Mouse (Mus musculus) kidney, adult 18-20 months (tissue): Measurements from ENCODE around the gene Tmem234.
A peak's percentile ranks its signal among the peaks of the same experiment; 100 is the strongest.

Source experiments
- DNase-seq: peaks from one replicate; pipeline ENCODE4 v3.0.0; 2021

The Tmem234 gene

DNA sequence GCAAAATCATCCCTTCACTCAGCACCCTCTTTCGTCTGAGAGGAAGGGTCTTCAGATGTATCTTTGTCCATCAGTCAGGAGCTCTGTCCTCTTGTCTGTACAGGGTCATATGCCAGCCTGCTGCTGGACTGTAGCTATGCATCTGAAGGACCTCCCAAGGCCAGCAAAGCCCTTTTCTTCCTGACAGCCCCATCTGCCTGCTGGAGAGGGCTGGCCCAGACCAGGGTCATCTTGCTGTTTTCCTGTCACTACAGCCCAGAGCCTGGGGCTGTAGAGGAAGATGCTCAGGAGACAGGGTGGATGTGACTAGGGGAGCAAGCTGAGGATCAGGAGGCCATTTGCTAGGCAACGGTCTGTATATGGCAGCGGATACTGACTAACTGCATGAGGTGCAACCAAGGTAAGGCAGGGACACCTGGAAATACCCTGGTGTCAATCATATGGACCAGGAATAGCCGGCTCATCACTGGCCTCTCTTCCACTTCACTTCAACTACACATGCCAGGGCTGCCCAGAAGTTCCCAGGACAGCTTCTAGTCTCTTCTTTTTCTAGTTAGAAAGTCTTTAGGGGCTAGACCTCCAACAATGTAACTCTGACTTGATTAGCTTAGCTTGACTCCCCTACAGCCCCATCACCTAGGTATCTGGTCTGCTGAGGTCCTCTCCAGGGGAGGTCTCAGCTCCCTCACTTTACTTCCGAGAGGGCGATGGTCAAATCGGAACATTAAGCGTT lies 22.5 kb downstream of the Tmem234 start:
- DNase-seq, result no peak

DNA sequence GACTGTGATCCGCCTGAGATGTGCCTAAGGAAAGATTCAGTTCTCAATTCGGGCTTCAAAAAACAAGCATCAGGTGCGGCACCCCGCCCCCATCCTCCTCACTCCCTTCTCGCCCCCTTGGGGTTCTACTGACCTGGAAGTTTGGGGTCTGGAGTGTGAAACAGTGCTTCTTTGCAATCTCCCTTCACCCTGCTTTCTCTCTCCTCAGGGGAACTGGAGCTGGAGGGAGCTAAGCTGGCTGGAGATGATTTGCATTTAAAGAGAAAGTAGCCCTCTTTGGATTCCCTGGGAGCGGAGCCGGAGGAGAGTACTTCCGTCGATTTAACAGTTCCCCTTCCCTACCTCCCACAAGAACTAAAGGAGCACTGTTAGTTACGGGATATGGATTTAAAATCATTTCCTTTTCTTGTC lies 23.2 kb downstream of the Tmem234 start, which contains the start of gene Ccdc28b:
Gene Ccdc28b (minus strand): TSS at position 267 of the 411 bp plus-strand sequence.
- peak; percentile 67 for DNase-seq

DNA sequence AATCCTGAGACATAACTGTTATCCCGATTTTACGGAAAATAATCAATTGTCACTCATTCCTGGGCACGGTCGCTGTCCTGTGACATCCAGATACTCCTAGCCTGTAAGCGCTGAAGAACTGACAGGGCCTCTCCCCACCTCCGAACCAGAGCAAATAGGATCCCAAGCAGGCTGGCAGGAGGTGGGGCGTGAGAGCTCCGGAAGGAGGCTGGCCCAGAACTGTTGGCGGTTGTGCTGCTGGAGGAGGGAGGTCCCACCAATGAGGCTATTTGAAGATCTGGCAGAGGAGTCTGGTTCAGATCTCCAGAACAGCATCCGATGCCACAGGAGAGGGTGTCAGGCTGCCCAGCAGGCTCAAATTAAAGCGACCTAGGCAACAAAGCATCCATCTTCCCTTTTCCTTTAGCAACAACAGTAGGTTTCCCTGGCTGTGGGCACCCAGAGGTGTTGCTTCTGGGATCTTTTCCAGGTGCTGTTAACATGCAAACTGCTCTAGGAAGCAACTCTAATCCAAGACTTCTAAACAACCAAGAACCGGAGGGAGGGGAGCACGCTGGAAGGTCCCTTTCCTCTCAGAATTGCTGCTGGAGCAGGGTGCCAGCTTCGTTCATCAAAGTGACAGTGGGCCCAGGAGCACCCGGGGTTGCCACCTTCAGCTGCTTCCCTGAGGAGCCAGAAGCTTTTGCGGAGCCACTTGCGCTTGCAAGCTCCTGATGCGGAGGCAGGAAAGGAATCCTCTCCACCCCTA lies 24.0 kb downstream of the Tmem234 start:
- DNase-seq, result peak; percentile 80

DNA sequence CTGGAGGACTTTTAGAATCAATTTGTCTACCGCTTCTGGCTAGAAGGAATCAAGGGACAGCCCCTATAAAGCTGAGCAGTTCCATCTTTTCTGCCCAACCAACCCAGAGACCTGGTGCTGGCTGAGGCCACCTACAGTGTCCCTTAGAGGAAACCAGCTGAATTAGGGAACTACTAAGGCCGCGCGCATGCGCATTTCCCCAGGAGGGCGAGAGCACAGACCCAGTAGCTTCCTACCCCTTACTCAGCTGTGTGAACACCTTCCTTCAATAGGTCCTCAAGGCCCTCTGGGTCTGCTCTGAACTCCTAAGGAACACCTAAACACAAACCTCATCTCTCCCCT lies 24.5 kb downstream of the Tmem234 start:
- peak; percentile 40 for DNase-seq

DNA sequence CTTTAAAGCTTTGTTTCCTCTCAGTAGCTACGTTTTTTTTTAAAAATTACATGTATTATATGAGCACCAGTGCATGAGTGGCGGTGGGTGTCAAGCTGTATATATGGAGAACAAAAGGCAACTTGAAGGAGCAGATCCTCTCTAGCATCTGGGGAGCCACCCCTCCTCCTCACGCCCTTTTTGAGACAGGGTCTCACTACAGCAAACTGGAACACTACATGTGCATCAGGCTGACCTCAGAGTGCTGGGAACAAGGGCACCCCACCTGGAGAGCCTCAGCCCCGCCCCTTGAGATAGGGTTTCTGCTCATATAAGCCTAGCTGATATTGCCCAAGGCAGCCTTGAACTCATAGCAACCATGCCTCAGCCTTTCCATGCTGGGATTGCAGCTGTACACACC lies 25.0 kb downstream of the Tmem234 start:
- no peak for DNase-seq

DNA sequence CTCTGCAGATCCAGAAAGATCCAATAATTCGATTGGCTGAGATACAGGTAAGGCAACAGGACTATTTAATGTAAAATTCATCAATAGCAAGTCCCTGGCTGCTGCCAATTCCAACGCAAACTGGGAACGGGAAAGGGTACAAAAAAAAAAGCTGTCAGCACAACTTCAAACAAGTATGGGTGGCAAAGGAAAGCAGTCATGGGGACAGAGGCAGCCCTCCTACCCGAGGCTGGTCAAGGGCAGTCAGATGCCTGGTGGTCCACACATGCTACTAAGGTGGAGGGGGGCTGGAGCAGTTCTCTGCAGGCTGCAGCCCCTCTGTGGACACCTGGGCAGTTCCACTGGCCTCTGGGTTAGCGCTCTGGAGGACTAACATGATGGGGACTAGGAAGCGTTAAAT lies 25.6 kb downstream of the Tmem234 start:
- DNase-seq, result no peak

DNA sequence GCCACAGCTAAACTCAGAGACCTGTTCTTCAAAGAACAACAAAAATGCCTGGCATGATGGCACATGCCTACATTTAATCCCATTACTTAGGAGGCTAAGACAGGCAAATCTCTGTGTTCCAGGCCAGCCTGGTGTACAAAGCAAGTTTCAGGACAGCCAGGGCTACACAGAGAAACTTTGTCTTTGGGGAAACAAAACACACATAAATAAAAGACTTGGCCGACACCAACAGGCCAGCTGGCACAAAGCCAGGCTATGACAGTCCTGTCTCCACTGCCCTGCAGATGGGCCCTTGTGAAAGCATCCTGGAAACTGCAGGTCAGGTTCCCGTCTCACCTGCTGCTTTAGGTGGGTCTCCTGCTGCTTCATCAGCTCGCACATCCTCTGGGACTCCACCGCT lies 30.5 kb downstream of the Tmem234 start:
- peak; percentile 53 for DNase-seq

DNA sequence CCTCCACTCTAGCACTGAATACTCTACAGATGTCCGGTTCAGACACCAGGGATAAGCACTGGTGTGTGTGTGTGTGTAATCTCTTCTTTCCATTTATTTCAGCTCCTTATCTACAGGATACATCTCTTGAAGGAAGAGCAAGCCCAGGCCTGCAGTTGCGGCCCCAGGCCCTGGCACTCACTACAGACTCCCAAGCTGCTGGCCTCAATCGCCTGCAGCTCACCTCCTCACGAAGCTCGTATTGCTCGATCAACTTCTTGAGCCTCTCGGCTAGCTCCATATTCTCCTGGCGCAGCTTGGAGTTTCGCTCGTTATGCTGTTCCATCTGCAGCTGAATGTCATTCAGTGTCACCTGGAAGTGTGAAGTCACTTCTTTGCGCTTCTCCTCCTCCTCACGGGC lies 31.4 kb downstream of the Tmem234 start:
- no peak for DNase-seq

DNA sequence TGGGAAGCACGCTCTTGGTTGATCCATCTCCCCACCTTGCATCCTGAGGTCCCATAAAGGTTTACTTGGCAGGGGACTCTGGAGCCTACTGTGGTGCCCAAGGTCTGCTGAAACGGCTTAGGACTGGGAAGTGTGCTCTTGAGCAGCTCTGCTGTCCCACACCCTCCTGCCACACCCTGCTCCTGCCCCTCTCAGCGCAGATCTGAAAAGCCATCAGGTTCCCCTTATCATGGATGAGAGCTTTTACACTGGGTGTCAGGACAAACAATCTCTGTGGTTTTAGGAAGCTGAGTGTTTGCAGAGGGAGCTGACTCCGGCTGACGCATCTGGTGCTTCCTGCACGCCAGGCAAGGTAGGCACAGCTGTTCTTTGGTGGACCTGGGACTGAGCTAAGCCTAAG lies 33.4 kb downstream of the Tmem234 start:
- DNase-seq, result no peak

DNA sequence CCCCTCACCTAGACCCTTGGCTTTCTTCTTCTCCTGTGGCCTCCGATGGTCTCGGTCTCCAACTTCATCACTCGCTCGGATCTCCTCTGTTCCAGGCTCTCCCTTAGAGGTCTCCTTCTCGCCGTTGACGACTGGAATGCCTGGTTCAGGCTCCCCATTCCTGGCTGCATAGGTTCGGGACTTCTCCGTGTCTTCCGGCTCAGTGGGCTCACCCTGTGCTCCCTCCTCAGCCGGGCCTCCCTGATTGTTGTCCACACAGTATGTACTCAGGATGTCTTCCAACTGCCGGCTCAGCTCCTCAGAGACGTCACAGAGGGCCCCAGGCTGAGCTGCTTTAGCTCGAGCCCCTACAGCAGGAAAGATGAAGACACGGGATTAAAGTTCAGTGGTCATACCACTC lies 38.8 kb downstream of the Tmem234 start:
- DNase-seq, result no peak

DNA sequence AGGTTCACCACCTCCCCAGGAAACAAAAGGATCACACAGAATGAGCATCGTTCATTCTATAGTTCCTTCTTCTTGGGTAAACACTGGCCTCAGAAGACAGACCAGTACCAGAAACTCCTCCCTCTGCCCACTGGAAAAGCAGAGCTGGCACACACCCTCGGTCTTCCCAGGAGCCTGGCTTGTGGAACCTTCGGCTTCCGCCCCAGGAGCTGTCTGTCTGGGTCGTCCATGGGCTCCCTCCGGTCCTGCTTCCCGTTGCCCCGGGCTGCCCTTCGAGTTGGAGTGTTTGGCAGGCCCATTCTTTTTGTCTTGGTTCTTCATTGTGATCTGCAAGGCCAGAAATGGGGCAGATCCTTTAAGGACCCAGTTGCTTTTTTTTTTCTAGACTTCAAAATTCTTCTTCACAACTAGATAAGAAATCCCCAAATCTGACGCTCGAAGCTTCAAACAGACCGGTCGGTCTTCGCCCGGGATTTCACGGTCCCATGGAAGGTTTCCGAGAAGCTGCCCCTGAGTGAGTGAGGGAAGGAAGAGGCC lies 39.7 kb downstream of the Tmem234 start:
- no peak for DNase-seq

DNA sequence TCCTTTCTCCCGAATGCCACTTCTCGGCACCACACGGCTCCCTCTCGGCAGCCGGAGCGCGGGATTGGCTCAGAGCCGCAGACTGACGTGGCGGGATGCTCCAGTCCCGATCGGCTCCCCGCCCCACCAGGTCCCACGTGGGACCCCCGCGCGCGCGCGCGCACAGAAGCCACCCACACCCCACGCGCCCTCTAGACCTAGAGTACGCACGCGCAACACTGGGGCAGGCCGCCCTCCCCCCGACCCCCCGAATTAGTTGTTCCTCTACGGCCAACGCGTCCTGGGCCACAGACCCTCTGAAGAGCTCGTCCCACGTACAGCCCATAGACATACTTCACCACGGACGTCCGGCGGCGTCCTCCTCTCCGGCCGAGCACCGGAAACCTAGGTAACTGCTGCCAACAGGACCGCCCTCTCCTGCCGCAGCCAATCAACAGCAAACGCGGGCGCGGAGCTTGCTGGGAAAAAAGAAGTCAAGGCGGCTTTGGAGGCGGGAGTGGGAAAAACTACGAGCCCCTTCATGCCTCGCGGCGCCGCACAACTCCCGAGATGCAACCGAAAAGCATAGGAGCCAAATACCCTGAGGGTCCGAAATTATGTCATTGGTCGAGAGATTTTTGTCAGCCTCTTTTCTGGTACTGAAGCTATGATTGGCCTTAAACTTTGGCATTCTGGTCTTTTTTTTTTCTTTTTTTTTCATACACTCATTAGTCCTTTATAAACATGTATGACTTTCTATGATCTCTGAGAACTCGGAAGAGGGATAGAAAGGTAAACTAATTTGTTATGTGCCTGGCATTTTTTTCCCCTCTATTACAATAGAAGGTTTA lies 40.4 kb downstream of the Tmem234 start, which contains the start of gene Txlna:
Gene Txlna (minus strand): TSS at position 428 of the 830 bp plus-strand sequence.
- peak; percentile 96 for DNase-seq

DNA sequence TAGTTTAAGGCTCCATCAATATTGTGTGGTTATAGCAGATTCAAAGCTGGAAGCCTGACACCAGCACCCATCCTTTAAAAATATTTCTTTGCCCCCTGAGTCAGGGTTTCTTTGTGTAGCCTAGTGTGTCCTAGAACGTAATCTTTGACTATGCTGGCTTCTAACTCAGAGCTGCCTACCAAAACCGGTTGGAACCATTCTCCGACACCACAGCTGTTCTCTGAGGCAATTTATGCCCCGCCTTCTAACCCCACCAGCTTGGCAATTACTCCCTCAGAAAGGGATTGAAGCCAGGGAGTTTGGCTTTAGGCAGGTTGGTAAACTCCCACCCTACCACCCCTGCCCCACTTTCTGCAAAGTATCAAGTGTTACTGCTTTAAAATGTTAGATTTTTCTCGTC lies 41.3 kb downstream of the Tmem234 start:
- peak; percentile 19 for DNase-seq

DNA sequence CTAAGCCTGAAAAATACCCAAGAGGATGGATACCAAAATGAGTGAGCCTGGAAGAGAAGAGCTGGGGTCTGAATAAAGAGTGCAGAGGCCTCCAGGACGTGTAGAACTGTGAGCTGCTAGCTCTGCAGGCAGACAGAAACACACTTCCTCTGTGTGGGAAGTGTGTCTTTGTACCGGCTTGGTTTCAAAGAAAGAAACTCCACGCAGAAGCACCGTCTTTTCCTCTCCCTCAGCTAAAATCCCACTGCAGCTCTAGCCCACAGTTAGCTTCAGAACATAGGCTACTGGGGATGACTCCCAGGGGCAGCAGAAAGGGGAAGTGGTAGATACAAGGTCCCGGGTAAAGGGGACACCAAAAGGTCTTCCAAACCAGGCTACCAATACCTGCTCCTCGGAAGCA lies 44.7 kb downstream of the Tmem234 start:
- no peak for DNase-seq

DNA sequence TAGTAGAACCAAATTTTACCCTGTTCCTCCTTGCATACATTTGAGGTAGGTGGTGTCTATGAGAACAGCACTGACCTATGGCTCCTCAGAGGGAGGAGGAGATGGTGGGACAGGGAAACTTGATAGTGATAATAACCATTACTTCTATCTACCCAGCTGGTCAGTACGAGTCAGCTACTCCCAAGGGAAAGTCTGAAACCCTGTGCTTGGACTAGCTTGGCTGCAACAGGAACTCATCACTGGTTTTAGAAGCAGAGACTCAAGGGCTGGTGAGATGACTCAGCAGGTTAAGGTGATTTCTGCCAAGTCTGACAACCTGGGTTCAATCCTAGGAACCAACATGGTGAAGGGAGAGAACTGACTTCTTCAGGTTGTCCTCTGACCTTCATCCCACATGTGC lies 48.2 kb downstream of the Tmem234 start:
- DNase-seq, result no peak

DNA sequence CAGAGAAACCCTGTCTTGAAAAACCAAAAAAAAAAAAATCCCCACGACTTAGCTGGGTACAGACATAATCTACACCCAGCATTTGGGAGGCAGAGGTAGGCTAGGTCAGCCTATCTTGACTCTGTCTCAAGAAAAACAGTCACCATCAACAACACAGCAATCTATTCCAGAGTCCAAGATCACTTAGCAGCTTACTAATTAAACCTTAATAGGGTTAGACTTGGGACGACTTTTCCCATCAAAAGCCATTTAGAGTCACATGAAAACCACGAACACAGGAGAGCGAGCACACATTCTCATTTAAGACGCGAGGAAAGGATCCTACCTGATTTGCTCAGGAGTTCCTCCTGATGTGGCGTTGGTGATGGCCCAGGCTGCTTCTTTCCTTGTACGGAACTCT lies 49.9 kb downstream of the Tmem234 start:
- no peak for DNase-seq

DNA sequence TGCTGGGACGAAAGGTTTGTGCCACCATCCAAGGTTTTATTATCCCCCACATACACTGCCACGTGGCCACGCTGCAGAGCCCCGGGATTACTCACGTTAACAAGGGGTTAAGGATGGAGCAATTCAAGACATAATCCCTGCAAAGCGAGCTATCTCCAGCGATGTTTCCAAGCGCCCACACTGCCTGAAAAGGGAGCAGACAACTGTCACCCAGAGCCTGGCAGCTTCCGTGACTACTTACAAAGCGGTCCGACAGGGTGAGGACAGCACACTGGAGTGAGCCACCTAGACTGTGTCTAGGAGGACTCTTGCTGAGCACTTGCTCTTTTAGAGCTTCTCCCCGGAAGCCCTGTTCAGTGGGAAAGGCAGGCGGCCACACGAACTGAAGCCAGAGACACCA lies 54.3 kb downstream of the Tmem234 start:
- DNase-seq, result no peak

DNA sequence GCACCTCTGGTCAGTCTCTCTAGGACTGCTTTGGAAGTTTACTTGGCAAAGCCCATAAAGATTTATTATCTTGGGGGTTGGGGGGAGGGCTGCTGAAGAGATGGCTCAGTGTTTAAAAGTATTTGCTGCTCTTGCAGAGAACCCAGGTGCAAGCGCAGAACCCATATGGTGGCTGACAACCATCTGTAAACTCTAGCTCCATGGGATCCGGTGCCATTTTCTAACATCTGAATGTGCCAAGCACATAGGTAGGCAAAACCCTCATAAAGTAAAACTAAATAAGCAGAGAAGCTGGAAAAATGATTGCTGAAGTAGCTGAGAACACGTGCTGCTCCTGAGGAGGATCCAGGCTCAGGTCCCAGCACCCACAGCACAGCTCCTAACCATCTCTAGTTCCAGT lies 61.1 kb downstream of the Tmem234 start:
- DNase-seq, result no peak

DNA sequence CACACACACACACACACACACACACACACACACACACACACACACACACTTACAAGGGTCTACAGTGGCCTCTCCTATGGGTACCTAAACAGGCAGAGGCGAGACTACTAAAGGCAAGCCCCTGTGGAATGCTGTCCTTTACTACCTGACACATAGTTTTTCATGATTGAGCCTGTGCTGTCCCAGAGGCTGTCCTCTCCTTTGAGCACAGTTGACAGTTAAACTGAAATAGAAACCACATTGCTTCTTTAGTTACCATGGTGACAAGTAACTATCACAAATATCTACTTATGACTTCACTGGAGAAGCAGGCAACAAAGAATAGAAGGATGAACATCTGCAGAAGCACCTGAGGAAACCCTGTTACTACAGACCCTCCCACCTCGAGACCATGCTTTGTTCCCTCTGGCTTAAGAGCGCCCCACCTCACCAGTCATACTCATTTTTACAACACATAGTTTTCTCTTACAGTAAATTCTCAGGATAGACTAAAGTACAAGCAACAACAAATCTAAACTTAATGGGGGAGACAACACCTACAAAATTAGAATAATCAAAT lies 61.9 kb downstream of the Tmem234 start:
- no peak for DNase-seq

DNA sequence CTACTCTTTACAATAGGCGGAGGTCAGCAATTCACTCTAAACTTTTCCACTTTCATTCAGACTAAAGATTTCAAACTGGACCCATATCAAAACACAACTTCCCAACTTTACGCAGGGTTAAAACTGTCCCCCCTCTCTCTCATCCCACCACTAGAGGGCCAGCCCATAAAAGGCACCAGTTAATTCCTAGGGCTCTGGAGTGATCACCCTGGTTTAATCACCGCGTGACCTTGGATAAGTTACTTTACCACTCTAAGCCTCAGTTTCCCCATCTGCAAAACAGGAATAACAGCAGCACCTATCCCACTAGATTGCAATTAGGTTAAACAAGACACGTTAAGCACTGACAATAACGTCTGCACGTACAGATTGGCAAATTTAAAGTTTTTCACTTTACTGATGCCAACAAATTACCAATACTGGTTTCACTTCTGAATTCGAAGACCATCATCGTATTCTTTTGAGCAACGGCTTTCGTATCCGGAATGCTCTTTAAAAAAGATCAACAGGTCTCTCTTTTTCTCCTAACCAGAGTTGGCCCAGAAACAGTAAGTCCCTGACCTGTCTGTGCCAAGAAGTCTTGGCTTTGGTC lies 71.1 kb downstream of the Tmem234 start:
- DNase-seq, result peak; percentile 55

DNA sequence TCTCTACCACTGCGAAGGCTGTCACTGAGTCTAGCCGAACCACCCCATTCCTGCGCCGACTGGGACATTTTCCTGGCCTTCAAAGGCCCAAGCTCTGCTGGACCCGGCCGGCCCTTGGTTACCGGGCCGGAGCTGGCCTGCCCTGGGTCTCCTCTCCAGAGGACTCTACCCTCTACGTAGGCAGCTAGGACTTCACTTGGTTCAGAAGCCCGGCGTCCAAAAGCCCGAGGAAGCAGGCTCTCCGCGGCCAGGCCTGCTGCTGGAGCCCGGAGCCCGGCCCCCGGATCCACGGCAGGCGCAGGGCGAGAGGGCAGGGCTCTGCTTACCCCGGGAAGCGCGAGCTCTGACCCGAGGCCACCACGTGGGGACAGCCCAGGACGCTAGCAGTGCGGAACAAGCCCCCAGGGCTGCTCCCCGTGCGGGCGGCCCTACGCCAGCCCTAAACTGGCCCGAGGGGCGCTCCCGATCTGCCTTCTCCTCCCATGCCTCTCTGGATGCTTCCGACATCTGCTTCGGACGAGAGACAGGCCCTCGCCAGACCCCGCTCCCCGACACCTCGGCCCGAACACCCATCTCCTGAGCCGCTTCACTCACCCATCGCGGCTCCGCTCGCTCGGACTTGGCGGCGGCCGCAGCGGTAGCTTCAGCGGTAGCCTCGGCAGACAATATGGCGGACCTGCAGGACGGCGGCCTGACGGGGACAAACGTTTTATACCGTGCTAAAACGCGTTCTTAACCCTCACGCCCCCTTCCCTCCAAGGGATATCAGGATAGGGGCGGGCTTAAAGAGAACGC lies 71.8 kb downstream of the Tmem234 start, which contains the start of gene Kpna6:
Gene Kpna6 (minus strand): TSS at position 685 of the 795 bp plus-strand sequence.
- DNase-seq, result peak; percentile 95
